Mouse (Mus musculus) liver, adult 2 months (tissue): Measurements from ENCODE around the gene Dgkd.

ENCODE experiments used
- CTCF ChIP-seq: fragments of 200-500 bp; IDR thresholded peaks from 2 replicates; pipeline ENCODE4 v1.5.1; 2011; ENCODE audit warnings: low read depth, low read length, control low read depth
- POLR2A ChIP-seq: fragments of 200-500 bp; IDR thresholded peaks from 2 replicates; pipeline ENCODE4 v1.6.1; 2011; ENCODE audit warnings: low read length, control low read depth; ENCODE audit not compliant: insufficient read depth; ENCODE audit errors: extremely low read depth

GRCm38 (mm10) chr1:87959998-87960431, 106.9 kb downstream of the Dgkd start:
- no peak for TF ChIP-seq POLR2A
- TF ChIP-seq CTCF = no peak
